Mouse (Mus musculus): ENCODE measurements around the gene Ptprt.

The Ptprt gene

DNA sequence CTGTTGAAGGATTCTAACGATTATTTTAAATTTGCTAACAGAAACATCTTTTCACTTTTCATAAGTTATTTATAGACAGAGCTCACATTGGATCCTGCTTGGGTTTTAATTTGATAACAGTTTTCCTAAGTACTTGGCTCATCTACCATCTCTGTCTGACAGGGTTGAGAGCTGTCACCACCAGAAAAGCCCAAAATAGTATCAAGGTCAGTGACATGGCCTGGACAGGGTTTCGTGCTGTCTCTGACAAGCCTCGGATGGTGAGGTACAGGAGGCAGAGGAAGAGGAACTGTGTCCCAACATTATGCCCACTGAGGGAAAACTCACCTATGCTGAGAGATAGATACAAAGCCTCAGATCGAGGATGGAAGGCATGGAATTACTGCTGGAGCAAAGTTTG is 79.3 kb downstream of the Ptprt start:
- no peak for DNase-seq (ENCODE audit: low spot score)

DNA sequence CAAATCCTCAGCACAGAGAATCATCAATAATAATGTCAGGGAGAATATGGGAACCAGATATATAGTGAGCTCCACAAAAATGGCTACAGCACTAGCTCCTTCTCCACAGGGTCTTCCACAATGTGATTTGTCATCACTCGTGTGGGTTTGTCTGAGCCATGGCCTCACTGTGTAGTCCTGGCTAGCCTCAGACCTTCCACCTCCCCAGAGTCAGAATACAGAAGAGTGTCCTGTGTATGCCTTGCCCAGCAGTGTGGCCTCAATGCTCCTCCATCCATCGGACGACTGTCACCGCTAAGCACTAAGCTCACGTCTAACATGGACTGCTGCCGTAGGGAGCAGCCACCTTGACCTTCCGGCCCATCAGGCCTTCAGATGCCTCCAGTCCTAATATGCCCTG is 83.1 kb downstream of the Ptprt start:
- no peak for DNase-seq (ENCODE audit: low spot score)

DNA sequence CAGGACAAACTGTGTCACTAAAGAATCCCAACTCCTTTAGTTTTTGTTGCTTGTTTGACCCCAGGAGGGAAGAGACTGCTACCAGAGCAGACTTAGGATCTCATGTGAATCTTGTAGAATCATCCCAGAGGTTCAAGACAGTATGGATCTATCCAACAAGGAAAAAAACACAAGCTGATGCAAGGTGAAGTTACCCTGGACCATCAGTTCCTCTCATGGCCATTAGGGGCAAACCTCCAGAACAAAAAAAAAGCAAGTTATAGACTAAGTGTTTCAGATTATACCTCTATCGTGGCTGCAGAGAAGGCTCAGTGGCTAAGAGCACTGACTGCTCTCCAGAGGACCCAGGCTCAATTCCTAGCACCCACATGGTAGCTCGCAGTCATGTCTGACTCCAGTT is 88.1 kb downstream of the Ptprt start:
- DNase-seq (ENCODE audit: low spot score), result no peak

DNA sequence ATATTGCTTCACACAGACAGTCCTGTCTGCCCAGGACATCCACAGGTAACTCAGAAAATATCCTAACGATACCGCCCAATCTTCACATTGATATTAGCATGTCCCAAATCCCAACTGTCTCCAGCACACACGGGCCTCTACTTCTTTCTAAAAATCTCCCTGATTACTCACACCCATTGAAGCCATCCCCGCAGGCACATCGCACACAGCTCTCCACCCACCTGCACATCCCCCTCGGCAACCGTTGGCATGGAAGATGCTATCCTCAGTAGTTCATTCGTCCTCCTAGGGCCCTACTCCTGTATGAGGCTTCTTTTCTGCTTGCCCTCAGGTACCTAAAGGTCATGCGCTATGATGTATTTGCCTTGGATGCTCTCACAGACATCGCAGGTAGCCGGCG is 89.9 kb downstream of the Ptprt start:
- no peak for DNase-seq (ENCODE audit: low spot score)

DNA sequence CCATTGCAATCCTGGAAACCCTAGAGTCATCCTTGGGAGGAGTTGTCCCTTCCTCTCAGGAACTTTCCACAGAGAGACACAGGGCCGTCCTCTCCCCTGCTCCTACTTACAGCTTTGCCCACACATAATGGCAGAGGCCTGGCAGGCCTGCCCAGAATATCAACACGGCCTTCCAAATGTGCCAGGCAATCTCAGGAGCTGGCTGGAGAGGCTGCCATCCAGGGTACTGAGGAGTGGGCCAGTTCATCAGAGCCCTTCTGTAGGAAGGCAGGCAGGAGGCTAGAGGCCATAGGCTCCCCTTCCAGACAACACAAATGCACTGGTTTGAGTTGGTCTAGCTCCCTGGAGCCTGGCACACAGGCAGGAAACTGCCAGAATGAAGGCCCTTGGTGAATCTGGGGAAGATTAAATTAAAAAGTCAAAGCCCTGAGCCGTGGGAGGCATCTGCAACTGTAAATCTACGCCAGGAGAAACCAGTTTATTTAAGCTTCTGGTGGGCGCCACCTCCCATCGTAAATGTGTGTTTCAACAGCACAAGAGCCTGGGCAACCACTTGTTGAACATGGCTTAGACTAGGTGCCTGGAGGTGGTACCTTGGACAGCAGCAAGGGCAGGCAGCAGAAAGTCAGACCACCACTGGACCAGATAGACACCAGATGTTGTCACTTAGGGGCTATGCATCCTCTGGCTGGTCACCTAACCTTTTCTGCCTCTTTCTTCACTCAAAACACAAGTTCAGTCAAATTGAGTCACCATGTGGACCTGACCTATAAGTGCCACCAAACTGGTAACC is 92.4 kb downstream of the Ptprt start:
- DNase-seq (ENCODE audit: low spot score), result no peak

DNA sequence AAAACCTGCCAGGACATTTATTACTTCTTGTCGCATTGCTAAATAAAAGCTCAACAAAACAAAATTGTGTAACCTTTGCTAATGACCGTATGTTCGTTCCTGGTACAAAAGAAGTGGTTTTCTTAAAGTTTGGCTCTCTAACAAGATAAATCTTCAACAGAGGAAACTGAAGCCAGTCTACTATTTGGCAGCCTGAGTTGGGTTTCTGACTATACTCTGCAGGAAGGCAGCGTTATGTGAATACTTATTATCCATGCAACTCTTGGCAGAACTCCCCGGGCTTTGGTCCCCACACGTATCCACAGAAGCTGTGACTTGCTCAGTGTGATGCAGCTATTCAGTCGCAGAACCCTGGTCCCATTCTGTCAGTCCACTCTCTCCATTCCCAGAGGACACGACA is 112.6 kb downstream of the Ptprt start:
- DNase-seq (ENCODE audit: low spot score), result no peak

DNA sequence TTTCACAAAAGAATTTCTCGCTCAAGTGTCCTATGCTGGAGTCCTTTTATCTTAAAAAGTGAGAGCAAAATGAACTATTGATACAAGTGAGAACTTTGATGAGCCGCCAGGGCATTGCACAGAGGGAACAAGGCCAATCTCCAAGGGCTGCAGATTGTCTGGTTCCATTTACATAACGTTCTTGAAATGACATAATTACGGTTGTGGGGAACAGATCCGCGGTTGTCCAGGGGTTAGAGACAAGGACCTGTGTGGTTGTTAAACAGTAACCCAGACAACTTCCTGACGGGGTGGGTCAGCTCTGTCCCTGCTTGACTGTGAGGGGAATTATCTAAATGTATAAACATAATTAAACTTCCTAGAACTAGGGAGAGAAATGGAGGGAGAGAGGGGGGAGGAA is 129.3 kb downstream of the Ptprt start:
- DNase-seq (ENCODE audit: low spot score), result no peak

DNA sequence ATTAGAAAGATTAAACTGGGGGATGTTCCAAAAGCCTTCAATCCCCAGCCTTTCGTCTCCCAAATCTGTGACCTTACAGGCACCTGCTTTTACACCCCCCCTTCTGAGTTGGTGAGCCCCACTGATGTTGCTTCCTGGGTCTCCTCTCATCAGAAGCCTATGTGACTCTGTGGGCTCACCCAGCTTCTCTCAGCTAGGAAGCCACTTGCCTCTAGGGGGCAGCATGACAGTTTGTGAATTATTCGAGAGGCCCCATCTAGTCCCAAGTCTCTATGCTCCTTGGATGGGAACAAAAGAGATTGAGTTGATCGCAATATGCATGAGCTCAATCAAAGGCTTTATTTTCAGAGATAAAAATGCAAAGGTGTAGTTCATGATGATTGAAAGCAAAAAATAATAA is 132.0 kb downstream of the Ptprt start:
- no peak for DNase-seq (ENCODE audit: low spot score)

DNA sequence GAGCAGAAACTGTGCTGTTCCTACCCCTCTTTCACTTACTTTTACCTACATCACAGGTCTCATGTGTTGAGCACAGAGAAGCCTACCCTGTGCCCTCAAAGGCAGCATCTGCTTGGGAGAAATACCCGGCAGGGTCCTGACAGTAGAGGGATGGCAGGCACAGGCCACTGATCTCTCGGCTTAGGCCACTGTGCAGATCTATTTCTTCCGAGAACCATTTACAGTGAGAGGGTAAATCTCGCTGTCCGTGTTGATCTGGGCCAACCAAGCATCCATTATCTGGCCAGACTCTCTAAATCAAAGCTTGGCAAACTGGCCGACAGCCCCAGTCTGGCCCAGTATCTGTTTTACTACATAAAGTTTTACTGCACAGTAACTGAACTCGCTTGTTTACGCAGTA is 145.0 kb downstream of the Ptprt start:
- DNase-seq (ENCODE audit: low spot score), result no peak

DNA sequence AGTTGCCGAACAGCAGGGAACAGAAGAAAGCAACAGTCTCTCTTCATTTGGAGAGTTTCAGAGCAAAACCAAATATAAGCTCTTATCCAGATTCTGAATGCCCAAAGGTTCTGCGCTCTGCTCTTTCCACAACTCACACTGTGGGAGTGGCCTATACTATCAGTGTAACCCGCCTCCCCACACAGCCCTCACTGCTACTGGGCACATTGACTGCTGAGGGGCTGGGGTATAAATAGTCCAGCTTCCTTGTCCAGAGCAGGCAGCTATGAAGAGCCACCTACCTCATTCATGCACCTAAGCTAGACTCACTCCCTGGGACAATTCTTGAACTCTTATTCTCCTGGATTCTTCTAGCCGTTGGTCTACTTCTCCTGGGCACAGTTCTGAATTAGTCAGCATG is 147.9 kb downstream of the Ptprt start:
- no peak for DNase-seq (ENCODE audit: low spot score)

DNA sequence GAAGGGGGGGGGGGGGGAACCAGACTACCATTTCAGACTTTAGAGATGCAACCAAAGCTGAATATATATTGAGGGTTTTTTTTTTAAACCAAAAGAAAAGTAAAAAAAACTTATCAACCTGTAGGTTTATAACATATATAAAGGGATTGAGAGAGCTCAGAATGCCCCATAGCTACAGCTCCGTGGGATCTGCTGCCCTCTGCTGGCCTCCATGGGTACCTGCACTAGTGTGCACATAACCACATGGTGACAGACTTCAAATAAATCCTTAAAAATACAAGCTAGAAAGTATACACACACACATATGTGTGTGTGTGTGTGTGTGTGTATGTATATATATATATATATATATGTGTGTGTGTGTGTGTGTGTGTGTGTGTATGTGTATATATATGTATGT is 148.9 kb downstream of the Ptprt start:
- no peak for DNase-seq (ENCODE audit: low spot score)

DNA sequence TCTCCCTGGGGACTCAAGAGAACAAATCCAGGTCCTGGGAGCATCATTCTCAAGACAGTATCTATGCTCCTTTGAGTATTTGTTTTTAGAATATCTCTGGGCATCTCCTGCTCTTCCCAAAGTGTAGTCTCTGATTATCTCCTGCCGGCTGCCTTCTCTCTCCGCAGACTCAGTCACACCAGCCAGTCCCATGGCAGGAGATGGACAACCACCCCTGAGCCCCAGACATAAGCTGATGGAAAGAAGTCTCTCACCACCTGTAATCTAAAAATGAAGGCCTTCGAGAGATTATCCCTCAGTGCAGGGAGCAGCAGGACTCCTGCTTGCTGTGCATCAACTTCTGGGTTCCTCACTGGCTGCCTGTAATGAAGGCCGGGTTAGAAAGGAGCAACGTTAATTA is 151.9 kb downstream of the Ptprt start:
- DNase-seq (ENCODE audit: low spot score), result no peak

DNA sequence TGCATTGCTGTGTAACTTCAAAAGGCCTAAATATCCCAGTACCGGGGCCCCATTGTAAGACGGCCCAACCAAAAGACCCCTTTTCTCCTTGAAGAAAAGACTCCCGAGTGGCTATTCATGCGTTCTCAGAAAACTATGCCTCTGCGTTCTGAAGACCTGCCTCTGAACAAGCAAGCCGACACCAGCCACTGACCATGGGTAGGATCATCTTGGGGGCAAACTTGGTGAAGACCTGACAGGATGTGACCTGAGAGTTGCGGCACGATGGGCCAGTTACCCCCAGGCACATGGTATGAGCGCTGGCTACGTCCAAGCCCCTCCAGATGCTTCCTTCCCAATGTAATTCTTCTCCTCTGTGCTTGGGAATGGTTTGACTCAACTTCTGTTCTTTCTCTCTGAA is 153.3 kb downstream of the Ptprt start:
- no peak for DNase-seq (ENCODE audit: low spot score)

DNA sequence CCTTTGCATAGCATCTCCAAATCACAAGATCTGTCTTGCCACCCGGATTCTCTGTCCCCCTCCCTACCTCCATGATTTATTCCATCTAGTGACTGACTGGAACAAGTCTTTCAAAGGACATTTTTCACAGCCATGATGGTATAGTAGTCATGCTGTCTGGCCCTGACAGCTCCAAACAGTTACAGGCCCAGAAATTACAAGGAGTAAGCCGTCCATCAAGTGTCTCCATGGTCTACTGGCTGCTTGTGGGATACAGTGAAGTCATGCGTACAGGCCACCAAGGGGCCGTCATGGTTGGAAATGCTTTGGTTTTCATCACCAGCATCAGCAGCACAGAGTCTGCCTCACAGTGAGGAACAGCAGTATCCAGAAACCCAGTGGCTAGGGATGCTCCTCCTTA is 156.1 kb downstream of the Ptprt start:
- DNase-seq (ENCODE audit: low spot score), result no peak

DNA sequence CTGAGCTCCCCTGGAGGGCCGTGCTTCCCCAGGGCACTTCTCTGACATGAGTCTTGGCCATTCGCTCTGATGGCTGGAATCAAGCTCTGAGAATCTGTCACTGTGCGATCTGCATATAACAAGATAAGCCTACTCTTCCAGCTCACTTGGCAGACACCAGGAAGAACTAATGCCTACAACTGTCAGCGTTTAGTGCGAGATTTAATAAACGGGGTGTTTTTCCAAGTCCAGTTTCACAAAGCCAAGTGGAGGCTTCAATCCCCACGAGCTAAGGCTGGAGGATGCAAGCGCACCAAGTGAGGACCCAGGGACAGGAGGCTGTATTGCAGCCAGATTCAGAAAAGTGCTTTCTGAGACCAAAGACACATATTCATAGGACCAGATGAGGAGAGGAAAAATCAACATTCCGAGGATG is 161.4 kb downstream of the Ptprt start:
- no peak for DNase-seq (ENCODE audit: low spot score)

DNA sequence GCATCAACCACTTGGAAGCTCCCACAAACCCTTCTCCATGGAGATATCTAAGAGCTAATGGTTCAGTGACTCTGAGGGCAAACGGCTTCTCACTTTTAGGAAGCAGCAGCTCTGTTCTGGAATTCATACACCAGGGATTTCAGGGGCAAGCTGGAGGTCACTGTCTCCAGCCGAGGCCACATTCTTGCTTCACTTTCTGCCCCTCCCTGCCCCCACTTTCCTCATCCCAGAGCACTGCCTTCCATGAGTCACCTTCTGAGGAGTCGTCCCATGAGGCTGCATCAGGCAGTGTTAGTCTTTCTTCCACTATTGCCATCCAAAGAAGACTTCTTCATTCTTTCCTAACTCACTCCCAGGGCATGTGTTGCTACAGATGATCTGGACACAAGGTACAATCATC is 162.8 kb downstream of the Ptprt start:
- no peak for DNase-seq (ENCODE audit: low spot score)

DNA sequence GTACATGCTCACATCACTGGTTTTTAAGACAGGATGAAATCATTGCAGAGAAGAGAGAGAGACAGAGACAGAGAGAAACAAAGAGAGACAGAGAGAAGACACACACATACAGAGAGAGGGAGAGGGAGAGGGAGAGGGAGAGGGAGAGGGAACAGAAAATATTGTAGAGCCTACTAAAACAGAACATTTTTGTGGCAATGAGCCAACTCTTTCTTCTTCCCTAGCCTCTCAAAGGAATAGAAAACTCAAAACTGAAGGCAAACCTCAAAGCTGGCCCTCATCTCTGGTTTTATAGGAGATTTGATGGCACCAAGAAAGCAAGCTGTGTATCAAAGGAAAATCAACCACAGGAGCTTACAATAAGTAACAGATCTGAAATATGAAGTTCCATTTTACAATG is 176.9 kb downstream of the Ptprt start:
- DNase-seq (ENCODE audit: low spot score), result no peak

DNA sequence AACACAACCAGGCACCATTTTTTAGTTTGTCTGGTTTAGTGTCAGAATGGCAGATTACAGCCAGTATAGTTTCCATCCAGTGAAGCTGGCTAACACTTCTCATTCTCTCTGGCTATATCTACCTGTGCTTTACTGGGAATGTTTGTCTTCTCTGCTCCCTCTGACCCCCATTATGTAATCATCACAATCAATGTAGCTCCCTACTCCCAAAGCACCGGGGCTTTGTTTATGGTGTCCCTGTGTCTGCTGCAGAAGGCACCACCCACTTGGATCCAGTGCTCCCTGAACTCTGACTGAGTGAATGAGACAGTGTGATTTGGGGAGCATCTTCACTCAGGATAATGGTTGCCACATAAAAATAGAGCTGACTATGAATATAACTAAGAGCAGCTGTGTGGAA is 217.8 kb downstream of the Ptprt start:
- no peak for DNase-seq (ENCODE audit: low spot score)

DNA sequence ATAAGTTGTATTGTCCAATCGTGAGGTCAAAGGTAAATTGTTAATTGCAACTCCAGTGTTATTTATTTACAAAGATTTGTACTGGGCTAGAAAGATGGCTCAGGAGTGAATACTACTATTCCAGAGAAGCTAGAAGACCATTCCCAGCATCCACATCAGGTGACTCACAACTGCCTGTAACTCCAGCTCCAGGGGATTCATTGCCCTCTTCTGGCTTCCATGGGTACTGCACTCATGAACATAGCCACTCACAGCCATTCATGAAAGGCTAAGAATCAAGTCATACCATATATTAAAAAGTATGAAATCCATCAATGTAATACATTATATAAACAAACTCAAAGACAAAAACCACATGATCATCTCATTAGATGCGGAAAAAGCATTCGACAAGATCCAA is 224.3 kb downstream of the Ptprt start:
- no peak for DNase-seq (ENCODE audit: low spot score)

DNA sequence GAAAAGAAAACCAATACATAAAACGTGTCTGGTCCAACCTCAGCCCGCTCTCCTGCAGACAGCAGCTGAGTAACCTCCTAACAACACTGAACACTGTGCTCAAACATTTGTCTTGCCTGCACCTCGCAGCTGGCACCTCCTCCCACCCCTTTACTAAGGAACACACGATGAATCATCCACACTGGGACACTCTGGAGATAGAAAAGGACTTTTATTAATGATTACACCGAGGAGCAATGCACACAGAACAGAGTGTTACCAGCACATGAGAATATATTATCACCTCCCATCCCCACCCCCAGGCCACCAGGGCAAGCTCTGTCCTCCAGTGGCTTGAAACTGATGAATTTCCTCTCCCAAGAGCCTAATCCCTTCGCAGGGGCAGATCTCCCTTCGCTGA is 230.8 kb downstream of the Ptprt start:
- no peak for DNase-seq (ENCODE audit: low spot score)

DNA sequence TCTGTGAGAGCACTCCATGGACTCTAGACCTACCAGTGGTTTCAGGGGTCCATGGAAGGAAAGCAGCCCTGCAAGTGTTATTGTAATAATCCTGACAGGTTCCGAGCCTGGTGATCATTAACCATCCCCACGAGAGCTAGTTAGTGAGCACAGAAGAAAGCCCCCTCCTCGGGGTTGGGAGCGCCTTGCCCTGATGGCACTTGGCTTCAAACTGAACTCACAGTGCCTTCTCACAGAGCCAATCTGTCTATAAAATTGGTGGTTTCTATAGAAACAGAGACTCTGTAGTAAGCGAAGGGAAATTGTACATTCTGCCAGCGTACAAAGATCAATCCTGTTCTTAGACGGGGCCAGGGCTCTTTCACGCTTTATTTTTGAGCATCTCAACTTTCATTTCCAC is 234.8 kb downstream of the Ptprt start:
- DNase-seq (ENCODE audit: low spot score), result no peak

DNA sequence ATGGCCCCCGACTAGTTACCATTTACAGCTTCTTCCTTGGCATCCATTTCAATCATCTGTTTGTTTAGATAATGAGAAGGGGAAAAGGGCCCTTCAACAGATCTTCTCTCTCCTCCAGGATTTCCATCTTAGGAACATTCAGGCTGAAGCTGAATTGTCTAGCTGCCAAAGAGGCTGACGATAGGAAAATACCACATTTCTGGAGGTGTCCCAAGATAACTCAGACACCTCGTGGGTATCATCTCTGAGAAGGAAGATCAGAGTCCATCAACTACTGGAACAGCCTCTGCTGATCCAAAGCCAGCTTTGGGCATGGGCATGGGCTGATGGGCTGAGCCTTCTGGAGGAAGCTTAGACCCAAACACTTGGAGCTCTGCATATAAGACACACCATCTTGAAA is 242.8 kb downstream of the Ptprt start:
- no peak for DNase-seq (ENCODE audit: low spot score)

DNA sequence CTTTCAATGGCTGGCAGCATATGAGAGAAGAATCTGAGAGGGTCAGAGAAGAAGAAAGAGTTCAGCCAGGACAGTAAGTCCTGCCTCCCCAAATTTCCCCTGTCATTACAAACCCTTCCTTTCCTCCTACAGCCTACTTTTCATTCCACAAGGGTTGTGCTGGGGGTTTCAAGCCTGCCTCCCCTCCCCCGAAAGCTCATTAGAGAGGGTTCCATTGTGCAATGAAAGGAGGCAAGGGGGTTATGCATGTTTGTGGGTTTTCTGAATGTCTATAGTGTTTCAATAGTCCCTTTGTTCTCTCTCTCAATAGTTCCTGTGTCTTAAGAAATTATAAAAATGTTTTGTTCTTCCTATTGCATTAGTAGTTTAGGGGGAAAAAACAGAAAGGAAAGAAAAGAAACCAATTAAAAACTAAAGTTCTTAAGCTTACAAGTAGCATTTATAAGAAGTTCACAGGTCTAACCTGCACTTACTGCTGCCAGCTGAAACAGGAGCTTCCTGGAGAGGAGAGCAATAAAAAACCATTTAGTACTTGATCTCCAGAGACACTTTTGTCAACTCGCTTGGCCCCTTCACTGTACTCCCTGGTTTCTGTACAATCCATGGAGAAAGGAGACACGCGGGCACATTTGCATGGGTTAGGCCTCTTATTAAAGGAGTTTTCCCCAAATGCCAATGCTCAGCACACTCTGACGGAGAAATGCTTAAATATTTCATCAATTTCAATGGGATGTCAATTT is 247.7 kb downstream of the Ptprt start:
- DNase-seq (ENCODE audit: low spot score), result no peak

DNA sequence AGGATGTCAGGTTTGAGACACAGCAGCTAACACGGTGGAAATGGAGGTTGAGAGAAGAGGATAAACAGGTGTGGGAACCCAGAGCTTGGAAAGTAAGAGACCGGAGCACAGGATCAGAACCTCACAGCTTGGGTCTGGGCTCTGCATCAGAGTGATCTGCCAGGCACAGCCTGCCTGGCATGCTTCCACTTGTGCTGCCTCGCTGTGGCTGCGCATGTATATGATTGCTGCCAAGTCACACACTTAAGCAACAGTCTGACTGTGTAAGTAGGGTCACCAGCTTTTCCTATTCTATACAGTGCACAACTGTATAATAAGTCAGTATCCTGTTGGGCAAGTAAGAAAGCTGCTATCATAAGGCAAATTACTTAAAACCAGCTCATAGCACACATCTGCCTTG is 249.9 kb downstream of the Ptprt start:
- DNase-seq (ENCODE audit: low spot score), result no peak

Measured in urinary bladder, postnatal 25 days (tissue).